Mouse (Mus musculus) kidney, adult 9 months (tissue): ENCODE results near the gene D1Ertd622e.
A peak's percentile ranks its signal among the peaks of the same experiment; 100 is the strongest.

Experiments used
- DNase-seq: peaks from one replicate; pipeline ENCODE4 v3.0.0; 2022

Gene D1Ertd622e

DNA sequence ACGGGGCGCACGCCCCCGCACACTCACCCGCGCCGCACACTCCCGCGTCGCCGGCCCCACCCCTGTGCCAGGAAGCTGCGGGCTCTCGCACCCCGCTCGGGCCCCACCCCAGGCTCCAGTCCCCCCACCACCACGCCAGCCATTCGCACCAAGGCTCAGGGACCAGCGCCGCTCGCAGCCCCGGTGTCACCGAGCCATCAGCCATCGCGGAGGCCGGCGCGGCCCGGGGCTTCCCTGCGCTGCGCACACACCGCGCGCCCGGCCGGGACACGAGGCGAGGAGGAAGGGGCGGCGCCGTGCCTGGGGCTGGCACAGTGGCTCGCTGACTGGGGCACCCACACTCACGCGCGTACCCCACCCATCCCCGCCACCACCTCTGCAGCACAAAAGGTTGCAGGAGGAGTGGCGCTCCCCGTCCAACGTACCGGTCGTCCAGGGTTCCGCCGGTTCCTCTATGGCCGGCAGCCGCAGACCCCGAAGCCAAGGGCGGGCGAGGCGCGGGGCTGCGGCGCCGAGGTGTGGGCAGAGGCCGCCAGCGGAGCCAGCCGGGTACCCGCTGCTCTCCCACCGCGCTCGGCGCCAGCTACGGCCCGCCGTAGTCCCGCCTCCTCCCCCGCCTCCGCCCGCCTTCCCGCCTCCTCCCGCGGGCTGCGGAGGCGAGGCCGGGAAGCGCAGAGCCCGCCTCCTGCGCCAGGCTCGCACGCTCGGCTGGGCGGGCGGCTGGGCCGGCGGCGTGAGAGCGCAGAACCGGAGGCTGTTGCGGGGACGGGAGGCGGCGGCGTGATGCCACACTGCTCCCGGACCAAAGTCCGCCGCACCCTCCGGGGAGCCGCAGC is at the start of gene D1Ertd622e:
TSS of gene D1Ertd622e (minus strand) at position 669 of the 836 bp plus-strand sequence.
- peak; percentile 86 for DNase-seq

- no peak for DNase-seq
Measured at GRCm38 (mm10) chr1:97710520-97710919, 48.6 kb upstream of the D1Ertd622e start.

DNA sequence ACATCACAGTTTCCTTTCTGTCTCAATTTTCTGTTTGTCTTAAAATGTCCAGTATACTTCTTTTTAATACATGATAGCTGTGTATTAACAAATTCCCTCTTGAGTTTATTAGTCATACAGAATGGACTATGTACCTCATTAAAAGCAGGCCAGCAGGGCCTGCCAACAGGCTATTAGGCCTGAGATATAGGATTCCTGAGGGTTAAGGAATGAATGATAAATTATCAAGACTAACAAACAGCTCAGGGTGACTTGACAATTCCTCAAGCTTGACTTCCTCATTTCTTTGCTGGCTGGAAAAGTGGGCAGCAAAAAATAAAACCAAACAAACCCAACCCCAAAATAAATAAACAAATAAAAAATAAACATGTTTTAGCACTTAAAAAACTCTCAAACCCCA is 43.5 kb upstream of the D1Ertd622e start:
- DNase-seq, result no peak

DNA sequence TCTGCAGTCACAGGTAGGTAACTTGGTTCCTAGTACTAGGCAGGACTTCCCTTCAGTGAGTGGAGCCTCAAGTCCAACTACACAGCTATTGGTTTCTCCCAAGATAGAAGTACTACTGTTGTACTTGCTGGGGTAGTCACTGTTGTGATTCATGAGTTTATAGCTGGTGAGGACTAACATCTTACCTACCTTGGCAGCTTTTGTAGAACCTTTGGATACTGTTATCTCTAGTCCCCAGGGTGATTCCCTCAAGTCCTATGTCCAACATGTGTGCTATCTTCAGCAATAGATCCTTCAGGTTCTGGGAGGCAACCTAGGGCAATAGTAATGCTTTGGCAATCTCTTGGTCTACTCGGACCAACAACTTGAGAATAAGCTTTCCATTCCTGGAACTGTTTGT is 42.8 kb upstream of the D1Ertd622e start:
- DNase-seq, result no peak

- DNase-seq, result peak; percentile 42
Measured at GRCm38 (mm10) chr1:97698956-97699570, 37.2 kb upstream of the D1Ertd622e start.

GRCm38 (mm10) chr1:97697273-97697672 is 35.4 kb upstream of the D1Ertd622e start:
- no peak for DNase-seq

DNA sequence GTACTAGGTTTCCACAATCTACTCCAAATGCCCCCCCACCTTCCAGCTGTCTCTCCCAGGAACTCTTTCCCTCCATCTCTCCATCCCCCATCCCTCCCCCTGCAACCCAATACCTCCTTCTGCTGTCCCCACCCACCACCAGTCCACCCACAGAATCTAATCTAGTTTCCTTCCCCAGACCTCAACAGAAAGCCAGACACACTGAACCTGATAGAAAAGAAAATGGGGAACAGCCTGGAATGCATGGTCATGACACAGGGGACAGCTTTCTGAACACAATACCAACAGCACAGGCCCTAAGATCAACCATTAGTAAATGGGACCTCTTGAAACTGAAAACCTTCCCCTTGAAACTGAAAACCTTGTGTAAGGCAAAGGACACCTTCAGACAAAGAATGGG is 32.0 kb upstream of the D1Ertd622e start:
- no peak for DNase-seq

DNA sequence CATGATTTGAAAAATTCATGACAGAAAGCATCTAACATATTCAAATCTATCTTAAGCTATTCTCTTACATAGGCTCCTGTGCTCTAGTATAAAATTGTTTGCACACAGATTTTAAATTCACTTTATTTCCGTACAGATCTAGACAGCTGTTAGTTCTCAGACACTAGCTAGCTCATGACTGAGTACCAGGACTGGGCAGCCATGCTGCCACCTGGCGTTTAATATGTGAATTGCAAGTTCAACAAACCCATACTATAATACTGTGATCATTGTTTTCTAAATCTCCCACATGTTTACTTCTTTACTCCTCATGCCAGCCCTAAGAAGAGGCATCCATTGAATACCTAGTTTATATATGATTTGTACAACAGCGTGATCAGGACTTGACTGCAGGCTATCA is 26.9 kb upstream of the D1Ertd622e start:
- peak; percentile 61 for DNase-seq

GRCm38 (mm10) chr1:97676526-97677177 is 14.8 kb upstream of the D1Ertd622e start:
- DNase-seq, result no peak

GRCm38 (mm10) chr1:97676115-97676514 is 14.2 kb upstream of the D1Ertd622e start:
- no peak for DNase-seq

- DNase-seq, result no peak
Measured at GRCm38 (mm10) chr1:97672849-97673248, 11.0 kb upstream of the D1Ertd622e start.

GRCm38 (mm10) chr1:97667288-97667687 is 5.4 kb upstream of the D1Ertd622e start:
- no peak for DNase-seq

DNA sequence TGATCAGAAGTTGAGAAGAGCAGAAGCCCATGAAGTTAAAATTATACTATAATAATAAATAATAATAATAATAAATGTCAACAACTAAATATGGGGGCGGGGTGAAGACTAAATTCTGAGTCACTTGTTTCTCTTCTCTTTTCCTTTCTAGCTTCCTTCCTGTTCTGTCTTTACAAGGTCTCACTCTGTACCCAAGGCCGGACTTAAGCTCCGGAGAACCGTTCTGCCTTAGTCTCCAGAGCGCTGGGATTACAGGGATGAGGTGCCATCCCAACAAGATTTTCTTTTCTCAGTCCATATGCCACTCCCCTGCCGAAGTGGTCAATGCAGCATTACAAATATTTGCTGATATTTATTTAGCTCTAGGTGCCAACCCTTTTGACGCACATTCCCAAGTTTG is 450 bp upstream of the D1Ertd622e start:
- DNase-seq, result no peak

- peak; percentile 79 for DNase-seq
Measured at GRCm38 (mm10) chr1:97660687-97661405, 1.0 kb downstream of the D1Ertd622e start.

DNA sequence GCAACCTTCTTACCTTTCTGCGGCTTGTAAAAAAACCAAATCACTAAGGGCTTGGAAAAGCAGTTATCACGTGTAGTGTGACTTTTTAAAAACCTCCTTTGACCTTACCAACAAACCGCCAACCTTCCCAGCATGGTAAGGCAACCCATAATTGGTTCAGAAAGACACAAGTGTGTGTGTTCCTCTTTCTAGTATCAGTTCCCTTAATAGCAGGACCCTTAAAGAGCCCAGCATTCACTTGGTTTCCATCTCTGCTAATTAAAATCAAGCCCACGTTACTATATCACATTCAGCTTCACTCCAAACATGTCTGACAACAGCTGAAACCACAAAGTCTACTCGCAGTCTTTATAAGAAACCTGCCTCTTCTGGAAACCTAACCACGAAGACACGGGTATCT is 2.5 kb downstream of the D1Ertd622e start:
- no peak for DNase-seq

- DNase-seq, result no peak
Measured at GRCm38 (mm10) chr1:97657786-97658185, 4.1 kb downstream of the D1Ertd622e start.

DNA sequence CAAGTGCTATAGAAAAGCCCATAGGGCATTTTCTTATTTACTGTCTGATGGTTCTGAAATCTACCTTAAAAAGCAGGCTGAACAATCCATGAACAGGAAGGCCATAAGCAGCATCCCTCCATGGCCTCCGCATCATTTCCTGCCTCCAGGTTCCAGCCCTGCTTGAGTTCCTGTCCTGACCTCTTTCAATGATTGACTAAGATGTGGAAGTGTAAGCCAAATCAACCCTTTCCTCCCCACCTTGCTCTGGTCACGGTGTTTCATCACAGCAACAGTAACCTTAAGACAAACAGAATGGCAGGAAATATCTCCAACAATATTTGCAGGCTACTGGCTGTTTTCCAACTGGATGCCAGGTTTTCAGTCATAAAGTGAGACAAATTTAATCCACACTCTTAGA is 4.7 kb downstream of the D1Ertd622e start:
- peak; percentile 80 for DNase-seq

DNA sequence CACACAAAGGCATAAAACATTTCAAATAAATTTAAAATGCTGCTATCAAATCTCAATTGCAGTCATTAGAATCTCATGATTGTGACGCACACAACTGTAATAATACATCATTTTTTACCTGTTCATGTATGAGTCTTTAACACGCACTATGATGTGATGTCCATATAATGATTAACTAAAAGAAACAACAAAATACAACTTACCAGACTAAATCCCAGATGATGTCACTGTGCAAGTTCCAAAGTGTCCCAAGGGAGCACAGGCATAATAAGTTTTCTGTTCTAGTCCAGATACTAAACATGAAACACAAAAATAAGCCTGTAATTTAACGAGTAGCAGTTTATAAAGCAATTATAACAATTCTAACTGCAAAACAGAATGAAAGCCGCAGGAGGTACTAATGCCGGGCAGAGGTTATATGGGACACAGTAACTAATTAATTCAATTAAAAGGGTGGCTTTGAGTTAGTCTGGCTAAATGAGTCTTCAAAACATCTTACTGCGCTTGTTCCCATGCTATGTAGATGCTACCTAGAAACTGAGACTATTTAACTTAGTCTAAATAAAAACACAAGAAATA is 7.4 kb downstream of the D1Ertd622e start:
- DNase-seq, result peak; percentile 52

- DNase-seq, result no peak
Measured at GRCm38 (mm10) chr1:97650553-97651123, 11.2 kb downstream of the D1Ertd622e start.

DNA sequence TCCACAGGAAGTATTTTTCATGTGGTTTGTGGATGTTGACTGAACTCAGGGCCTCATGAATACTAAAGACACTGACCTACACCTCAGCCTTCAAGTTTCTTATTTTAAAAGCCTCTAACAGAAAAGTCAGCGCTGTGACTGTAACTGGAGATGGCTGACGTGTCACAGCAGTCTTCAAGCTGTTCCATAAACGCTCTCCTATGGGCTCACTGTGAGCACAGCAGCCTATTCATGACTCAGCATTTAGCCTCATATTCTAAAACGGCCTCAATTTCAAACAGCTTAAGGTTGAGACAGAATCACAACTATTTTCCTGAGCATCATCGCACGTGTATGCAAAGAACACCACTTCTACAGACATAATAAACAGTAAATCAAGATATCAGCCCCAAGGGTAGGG is 11.8 kb downstream of the D1Ertd622e start:
- DNase-seq, result no peak

- DNase-seq, result no peak
Measured at GRCm38 (mm10) chr1:97647037-97647436, 14.8 kb downstream of the D1Ertd622e start.

GRCm38 (mm10) chr1:97634104-97634503 is 27.8 kb downstream of the D1Ertd622e start:
- no peak for DNase-seq
